Mouse (Mus musculus) Muller cell, postnatal 12 days (primary cell): ENCODE data around the gene Fam185a.
A peak's percentile ranks its signal among the peaks of the same experiment; 100 is the strongest.

ENCODE experiments used
- DNase-seq: peaks from one replicate; pipeline ENCODE4 v3.0.0-alpha.2; 2015; ENCODE audit errors: inconsistent ontology term

The Fam185a gene

GRCm38 (mm10) chr5:21424614-21425602 lies at the start of gene Fam185a, which contains the start of gene Ccdc146:
Fam185a (plus strand) TSS chr5:21424958.
Ccdc146 (minus strand) TSS chr5:21424677.
- DNase-seq = peak; percentile 99

GRCm38 (mm10) chr5:21376935-21377334 lies 47.8 kb upstream of the Fam185a start:
- DNase-seq = no peak

- no peak for DNase-seq
Measured at GRCm38 (mm10) chr5:21378397-21378796, 46.4 kb upstream of the Fam185a start.

- DNase-seq = no peak
Measured at GRCm38 (mm10) chr5:21381986-21382385, 42.8 kb upstream of the Fam185a start.

GRCm38 (mm10) chr5:21382678-21383077 lies 42.1 kb upstream of the Fam185a start:
- DNase-seq = no peak

- no peak for DNase-seq
Measured at GRCm38 (mm10) chr5:21383392-21384251, 41.1 kb upstream of the Fam185a start.

GRCm38 (mm10) chr5:21384252-21384960 lies 40.4 kb upstream of the Fam185a start:
- DNase-seq = no peak

- DNase-seq = no peak
Measured at GRCm38 (mm10) chr5:21384976-21385375, 39.8 kb upstream of the Fam185a start.

GRCm38 (mm10) chr5:21386432-21386831 lies 38.3 kb upstream of the Fam185a start:
- DNase-seq = no peak

- DNase-seq = no peak
Measured at GRCm38 (mm10) chr5:21387340-21387739, 37.4 kb upstream of the Fam185a start.

- DNase-seq = no peak
Measured at GRCm38 (mm10) chr5:21388855-21389254, 35.9 kb upstream of the Fam185a start.

GRCm38 (mm10) chr5:21391616-21392384 lies 33.0 kb upstream of the Fam185a start:
- DNase-seq = no peak

- no peak for DNase-seq
Measured at GRCm38 (mm10) chr5:21394562-21394961, 30.2 kb upstream of the Fam185a start.

- no peak for DNase-seq
Measured at GRCm38 (mm10) chr5:21395205-21395840, 29.4 kb upstream of the Fam185a start.

GRCm38 (mm10) chr5:21411261-21411666 lies 13.5 kb upstream of the Fam185a start:
- DNase-seq = no peak

- no peak for DNase-seq
Measured at GRCm38 (mm10) chr5:21412056-21412455, 12.7 kb upstream of the Fam185a start.

GRCm38 (mm10) chr5:21413322-21413721 lies 11.4 kb upstream of the Fam185a start:
- DNase-seq = no peak

- no peak for DNase-seq
Measured at GRCm38 (mm10) chr5:21414116-21414820, 10.5 kb upstream of the Fam185a start.

GRCm38 (mm10) chr5:21418613-21419012 lies 6.1 kb upstream of the Fam185a start:
- DNase-seq = no peak

- DNase-seq = peak; percentile 20
Measured at GRCm38 (mm10) chr5:21420609-21421008, 4.1 kb upstream of the Fam185a start.
